Mouse (Mus musculus) testis, postnatal 14 days (tissue): Measurements from ENCODE around the gene Lhx2.

Experiments used
- DNase-seq: peaks from one replicate; pipeline ENCODE4 v3.0.0; 2021; ENCODE audit warnings: low spot score

The Lhx2 gene

GRCm38 (mm10) chr2:38359811-38360210 is 20.7 kb downstream of the Lhx2 start:
- DNase-seq, result no peak

GRCm38 (mm10) chr2:38366222-38366621 is 27.1 kb downstream of the Lhx2 start:
- no peak for DNase-seq

- no peak for DNase-seq
Observed at GRCm38 (mm10) chr2:38367023-38367422, 27.9 kb downstream of the Lhx2 start.

- DNase-seq, result no peak
Observed at GRCm38 (mm10) chr2:38367852-38368251, 28.8 kb downstream of the Lhx2 start.

- DNase-seq, result peak; percentile 59
Observed at GRCm38 (mm10) chr2:38368746-38369330, 29.8 kb downstream of the Lhx2 start.

GRCm38 (mm10) chr2:38375606-38376304 is 36.7 kb downstream of the Lhx2 start:
- peak; percentile 70 for DNase-seq

GRCm38 (mm10) chr2:38377254-38377653 is 38.2 kb downstream of the Lhx2 start:
- no peak for DNase-seq

GRCm38 (mm10) chr2:38378346-38378745 is 39.3 kb downstream of the Lhx2 start:
- no peak for DNase-seq

GRCm38 (mm10) chr2:38378849-38379545 is 39.9 kb downstream of the Lhx2 start:
- peak; percentile 24 for DNase-seq

- no peak for DNase-seq
Observed at GRCm38 (mm10) chr2:38379546-38379870, 40.4 kb downstream of the Lhx2 start.

GRCm38 (mm10) chr2:38380136-38381083 is 41.3 kb downstream of the Lhx2 start:
- no peak for DNase-seq

- DNase-seq, result no peak
Observed at GRCm38 (mm10) chr2:38387568-38388262, 48.6 kb downstream of the Lhx2 start.

GRCm38 (mm10) chr2:38394977-38395868 is 56.1 kb downstream of the Lhx2 start:
- no peak for DNase-seq

GRCm38 (mm10) chr2:38395869-38396236 is 56.8 kb downstream of the Lhx2 start:
- DNase-seq, result no peak

- DNase-seq, result no peak
Observed at GRCm38 (mm10) chr2:38397306-38397705, 58.2 kb downstream of the Lhx2 start.

GRCm38 (mm10) chr2:38397882-38398281 is 58.8 kb downstream of the Lhx2 start:
- DNase-seq, result no peak

- no peak for DNase-seq
Observed at GRCm38 (mm10) chr2:38402611-38403010, 63.5 kb downstream of the Lhx2 start.

GRCm38 (mm10) chr2:38403231-38403630 is 64.2 kb downstream of the Lhx2 start:
- no peak for DNase-seq

- DNase-seq, result no peak
Observed at GRCm38 (mm10) chr2:38404007-38404596, 65.0 kb downstream of the Lhx2 start.

GRCm38 (mm10) chr2:38405356-38405755 is 66.3 kb downstream of the Lhx2 start:
- no peak for DNase-seq
